Mouse (Mus musculus): ENCODE data around the gene Gucd1. TPM values are rescaled to one million over a fixed set of nuclear protein-coding genes. Genes with fewer than 3 reads are reported as not detected.

The Gucd1 gene
- total RNA-seq, 2 experiments from 2014 or later, result 50.4 to 52.1 TPM

DNA sequence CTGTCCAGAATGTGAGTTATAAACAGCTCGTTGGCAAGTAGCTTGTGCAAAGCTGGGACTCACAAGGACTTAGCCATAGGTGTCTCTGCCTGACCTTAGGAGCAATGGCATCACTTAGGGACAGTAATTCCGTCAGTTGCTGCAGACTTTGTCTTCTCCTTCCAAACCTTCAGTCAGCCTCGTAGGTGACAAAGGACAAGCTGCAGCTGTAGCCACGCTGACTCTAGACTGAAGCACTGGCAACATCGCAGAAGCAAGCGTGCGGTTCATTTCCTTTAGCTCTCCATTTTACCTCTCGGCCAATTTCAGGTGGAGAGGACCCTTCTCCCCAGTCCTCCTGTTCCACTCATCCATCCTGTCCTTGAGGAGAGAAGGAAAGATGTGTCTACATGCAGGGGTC lies 193.8 kb downstream of the Gucd1 start:
- DNase-seq, result no peak

DNA sequence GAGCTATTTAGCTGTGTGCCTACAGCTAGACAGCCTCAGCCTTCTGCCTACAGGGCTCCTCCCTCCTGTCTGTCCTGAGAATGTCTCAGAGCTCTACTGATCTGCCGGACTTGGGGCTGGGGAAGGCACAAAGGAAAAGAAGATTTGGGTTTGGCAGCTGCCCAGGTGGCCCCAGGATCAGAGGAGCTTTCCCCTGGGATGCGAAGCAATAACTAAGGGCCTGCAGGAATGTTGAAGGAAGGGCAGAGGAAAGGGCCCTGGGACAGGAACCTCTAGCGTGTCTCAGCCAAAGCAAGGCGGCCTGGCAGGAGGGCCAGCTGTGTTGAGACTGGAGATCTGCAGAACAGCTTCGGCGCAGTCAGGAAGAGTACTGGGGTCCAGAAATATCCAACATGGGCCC lies 194.8 kb downstream of the Gucd1 start:
- no peak for DNase-seq

DNA sequence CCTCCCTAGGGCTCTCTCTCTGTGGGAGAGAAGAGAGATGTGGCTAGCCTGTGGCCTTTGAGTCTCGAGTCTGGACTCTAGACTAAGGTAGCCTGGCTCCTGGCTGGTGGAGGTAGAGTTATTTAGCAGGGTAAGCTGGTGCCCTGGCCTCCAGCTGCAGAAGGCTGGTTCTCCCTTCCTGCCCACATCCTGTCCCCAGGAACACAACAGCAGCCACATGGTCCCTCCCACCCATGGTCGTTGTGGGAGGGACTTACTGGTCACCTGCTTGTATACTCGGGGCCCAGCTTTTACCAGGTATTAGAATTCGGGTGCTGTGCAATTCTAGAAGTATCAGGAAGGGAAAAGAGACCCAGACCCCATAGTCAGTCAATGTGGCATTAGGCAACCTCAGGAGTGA lies 197.5 kb downstream of the Gucd1 start:
- no peak for DNase-seq

DNA sequence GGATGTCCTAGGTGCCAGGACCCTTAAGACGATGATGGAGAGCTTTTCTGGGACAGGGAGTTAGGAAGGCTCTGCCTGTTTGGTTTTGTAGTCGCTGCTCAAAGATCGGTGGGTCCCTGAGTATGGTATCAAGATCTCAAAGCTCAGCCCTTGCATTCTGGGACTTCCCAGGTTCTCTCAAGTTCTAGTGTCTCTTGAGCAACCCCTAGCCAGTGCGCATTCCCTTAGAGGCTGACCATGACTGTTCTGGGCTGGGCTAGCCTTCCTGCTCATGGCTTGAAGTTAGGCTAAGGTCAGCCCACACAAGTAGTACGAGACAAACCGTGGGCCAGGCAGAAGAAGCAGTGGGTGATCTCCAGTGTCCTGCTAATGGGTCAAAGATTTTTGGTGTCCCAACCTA lies 199.6 kb downstream of the Gucd1 start:
- no peak for DNase-seq

DNA sequence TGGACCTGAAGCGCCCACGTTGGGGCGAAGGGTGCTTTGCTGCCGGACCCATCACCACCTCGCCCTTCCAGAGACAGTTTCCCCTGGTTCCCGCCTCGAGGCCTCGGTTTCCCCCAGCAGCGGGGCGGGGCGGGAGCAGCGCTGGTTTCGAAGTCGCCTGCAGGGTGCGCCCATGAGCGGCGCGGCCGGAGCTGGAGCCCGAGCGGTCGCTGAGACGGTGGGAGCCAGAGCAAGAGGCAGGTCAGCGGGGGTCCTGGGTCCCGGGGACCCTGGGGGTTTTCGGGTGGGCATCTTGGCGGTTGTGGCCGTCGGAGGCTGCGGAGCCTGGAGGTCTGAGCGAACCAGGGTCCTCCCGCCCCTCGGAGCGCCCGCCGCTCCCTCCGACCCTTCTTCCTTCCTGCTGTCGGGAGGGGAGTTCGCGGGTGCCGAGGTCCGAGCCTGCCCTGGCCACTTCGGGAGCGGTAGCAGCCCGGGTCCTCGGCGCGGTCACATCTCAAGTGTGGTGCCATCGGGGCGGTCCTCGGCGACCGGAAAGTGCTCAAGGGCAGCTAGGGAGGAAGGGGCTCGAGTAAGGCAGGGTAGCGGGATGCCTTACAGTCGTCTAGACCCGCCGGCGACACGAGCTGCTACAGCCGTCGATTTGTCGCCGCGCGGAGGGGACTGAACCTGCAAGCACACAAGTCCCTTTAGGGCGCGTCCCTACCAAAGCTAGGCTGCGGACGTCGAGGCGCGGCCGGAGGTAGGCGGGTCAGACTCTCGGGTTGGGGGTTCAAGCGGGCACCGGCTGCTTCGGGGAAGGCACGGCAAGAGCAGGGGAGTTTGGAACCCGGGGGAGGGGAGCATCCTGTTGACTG lies 200.6 kb downstream of the Gucd1 start:
- DNase-seq, result peak; percentile 60

DNA sequence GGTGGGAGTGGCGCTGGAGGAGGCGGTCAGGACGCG lies 201.1 kb downstream of the Gucd1 start, which contains the start of gene Adora2a:
Adora2a (plus strand) TSS at position 6 of the 36 bp plus-strand sequence.
- DNase-seq, result no peak

DNA sequence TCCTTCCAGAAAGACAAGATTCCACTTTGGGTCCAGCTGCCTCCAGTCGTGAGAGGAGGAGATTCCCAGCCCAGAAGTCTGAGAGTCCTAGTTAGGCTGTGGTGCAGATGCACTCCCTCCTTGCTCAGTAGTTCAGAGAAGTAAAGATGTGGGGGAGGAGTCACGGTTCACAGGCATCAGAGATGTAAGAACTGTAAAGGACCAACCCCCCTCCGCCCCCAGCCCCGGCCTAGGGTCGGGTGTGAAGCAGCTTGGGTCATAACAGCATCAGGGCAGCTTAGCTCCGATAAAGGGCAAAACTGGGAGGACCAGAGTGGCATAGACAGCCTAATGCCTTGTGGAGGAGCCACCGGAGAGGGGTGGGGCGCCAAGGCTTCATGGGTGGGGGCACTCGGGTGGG lies 201.3 kb downstream of the Gucd1 start:
- no peak for DNase-seq

DNA sequence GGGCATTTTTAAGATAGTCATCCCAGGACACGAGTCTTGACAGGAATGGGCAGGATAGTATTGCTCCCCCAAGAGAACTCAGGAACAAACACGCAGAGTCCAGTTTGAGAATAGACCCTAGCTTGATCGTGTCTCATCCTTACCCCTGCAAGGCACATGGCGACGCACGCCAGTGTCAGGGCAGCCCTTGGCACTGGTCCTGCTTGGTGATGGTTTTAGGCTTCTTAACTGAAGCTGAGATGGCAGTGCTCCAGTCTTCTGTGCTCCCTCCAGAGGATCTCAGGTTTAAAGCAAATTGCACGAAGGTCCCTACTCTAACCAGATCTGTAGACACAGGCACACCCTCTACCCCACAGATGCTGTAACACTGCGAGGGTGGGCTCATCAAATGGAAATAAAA lies 202.0 kb downstream of the Gucd1 start:
- DNase-seq, result no peak

DNA sequence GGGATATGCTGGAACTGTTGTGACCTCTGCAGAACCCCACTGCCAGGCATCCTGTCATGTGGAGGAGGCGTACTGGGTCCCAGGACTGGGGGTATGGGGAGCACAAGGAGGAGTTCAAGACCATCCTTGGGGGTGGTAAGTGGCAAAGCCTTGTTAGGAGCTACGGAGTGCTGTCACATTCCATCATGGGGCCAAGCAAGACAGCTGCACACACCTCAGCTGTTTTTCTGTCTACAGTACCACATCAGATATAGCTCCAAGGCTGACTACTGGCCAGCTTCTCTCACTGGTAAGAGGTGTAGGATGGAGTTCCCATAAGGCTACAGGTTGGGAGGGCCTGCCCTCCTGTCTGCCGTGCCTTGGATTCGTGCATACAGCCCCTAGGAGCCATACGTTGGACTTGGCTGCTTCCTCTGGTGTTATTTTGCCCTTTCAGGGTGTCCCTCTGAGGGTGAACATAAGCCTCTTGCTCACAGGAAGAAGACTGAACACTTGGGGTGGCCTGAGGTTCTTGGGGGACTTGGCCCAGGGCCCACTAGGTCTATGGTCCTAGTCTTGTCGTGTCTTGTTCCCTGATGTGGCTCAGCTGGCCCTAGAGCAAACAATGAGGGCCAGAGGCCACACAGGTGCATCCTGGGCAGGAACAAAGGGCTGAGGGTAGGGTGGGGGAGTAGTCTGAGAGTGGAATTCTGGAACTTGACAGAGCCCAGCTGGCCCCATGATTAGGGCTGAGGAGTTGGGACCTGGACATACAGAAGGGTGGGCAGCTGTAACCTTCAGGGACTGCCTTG lies 203.4 kb downstream of the Gucd1 start:
- peak; percentile 41 for DNase-seq

DNA sequence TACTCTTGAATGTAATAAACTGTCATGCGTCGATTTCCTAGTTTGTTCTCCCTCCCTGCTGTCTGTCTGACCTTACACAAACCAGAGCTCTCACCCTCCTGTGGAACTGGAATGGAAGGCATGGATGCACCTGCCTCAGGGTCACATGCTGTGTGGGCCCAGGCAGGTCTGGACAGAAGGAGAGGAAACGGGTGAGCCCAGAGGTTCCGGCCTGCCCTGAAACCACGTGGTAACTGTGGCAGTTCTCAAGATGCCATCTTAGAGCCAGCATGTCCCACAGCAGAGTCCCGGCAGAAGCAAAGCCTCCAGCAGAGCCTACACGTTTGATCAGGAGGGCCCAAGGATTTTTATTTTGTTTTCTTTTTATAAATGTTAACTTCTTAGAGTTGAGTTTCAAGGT lies 205.4 kb downstream of the Gucd1 start:
- no peak for DNase-seq

DNA sequence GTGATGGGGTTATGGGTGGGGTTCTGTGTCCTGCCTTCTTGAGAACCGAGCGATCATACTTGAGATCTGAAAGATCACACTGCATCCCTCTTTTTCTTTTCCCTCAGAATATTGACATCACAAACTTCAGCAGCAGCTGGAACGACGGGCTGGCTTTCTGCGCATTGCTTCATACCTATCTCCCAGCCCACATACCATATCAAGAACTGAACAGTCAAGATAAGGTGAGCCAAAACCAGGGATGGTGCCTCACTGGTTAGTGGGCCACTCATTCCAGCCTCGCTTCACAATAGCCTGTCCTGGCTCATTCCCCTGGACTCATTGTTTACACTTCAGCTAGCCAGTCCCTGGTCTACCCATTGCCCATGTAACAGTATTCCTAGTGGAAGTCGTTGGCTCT lies 210.6 kb downstream of the Gucd1 start:
- DNase-seq, result no peak

DNA sequence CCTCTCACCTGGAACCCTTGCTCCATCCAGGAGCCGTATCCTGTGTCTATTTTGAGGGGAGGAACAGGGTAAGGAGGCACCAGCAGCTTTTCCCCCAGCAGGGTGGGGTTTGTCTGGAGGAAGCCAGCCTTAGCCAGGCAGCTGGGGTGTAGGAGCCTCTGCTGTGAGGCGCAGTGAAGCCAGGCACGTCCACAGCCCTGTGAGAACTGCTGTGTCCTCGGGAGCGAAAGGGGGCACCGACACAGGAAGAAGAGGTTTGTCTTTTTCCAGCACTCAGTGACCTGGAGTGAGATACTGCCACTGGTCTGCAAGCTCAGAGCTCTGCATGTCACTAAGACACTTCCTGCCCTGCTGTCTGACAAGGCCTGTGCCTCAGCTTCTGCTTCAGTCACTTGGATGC lies 213.4 kb downstream of the Gucd1 start:
- DNase-seq, result no peak

DNA sequence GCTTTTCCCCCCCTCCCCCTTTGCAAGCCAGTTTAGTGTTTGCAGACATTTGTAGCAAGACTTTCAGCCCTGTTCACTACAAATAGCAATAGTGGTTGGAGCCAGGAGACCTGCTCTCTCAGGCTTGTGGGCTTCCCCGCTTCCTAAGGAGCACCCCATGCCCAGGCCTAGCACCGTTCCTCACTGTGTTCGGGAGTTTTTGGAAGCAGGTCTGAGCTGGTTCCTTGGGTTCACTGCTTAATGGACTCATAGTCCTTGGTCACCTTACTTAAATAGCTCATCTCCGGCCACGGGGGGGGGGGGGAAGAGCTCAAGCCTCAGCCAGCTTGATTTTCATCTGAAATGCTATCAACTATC lies 213.7 kb downstream of the Gucd1 start:
- DNase-seq, result no peak

DNA sequence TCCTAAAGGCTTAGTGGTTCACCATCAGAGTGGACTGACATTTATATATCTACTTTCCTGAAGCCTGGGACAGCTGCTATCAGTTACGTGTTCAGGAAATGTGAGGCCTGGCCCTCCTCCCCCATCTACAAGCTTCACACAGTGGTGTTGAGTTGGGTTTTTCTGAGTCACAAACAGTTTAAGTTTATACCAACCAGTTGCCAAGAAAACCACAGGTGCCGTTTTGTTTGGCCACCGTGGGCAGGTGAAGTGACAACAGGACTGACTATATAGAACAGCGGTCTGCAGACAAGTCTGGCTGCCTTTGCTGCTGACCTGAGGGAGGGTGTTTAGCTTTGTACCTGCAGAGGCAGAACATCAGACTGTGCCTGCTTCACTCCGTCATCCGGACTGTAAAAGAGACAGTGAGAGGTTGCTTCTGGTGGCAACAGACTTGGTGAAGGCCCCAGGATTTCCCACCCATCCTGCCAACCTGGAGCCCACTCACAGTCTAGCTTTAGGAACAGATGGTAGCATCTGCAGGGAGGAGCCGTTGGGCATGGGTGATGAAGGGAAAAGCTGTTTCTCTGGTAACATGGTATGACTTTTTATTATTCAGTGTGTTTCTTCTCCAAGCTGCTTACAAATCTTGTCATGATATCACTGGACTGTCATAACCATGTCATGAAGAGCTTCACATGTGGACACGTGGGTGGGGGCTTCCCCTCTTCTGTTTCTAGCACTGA lies 214.3 kb downstream of the Gucd1 start:
- DNase-seq, result no peak

DNA sequence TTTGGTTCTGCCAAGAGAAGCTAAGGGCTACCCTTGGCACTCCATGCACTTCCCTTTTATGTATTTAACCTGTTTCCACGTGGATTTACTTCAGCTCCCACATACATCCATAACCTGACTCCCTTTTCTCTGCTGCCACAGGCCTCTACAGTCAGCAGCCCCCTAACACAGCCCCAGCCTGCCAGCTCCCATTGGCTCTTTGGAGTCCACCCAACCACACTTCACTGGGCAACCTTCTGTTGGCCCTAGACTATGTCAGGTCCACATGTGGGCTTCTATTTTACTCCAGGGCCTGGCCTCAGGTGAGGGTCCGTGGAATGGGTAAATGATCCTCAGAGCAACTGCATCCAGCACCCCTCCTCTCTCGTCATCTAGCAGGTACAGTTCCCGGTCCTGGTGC lies 215.2 kb downstream of the Gucd1 start:
- no peak for DNase-seq

DNA sequence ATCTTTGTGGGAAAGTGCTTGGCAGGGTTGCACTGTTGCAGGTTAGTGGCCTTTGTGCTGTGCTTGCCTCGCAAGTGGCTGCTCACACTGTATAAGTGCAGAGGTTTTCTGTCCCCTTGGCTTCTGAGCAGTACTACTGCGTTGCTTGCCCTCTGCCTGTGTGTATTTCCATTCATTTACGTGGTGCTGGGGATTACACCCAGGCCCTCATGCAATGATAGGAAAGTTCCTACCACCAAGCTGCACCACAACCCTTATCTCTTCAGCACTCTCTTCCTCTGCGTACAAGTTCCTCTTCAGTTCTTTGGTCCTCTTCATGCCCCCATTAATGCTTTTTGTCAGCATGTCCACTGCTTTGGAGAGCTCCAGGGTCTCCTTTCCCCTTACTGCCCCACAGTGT lies 215.8 kb downstream of the Gucd1 start:
- DNase-seq, result no peak

DNA sequence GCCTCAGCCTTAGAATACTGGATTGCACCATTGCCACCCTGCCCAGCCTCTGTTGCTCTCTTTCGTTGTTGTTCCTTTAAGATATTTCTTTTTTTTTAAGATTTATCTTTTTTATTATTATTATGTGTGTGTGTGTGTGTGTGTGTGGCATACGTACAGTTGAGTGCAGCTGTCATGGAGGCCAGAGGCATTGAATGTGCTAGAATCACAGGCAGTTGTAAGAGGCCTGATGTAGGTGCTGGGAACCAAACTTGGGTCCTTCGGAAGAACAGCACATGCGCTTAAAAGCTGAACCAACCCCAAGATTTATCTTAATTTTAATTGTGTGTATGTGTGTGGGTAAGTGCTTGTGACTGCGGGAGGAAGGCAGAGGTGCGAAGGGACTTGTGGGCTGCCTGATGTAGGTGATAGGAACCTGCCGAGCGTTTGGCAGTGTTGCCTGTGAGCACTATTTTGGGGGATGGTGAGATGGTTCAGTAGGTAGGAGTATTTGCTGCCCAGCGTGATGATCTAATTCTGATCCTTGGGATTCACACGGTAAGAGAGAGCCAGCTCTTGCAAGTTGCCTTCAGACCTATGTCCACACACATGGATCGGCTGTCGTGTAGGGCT lies 216.5 kb downstream of the Gucd1 start:
- no peak for DNase-seq

Other genes with a start within 250 kb of the Gucd1 start
- gene Adora2a, start 201.1 kb downstream of the Gucd1 start, total RNA-seq (2021), result 1 to 10 TPM; 1.0 to 1.4 TPM
- not detected for gene Upb1, start 116.9 kb downstream of the Gucd1 start, total RNA-seq (2021)
- gene Snrpd3, start 421 bp downstream of the Gucd1 start, total RNA-seq (2021), result 10 to 100 TPM; 67.4 to 70.3 TPM
- gene Lrrc75b, start 42.4 kb upstream of the Gucd1 start, total RNA-seq (2021), result under 1 TPM; 0.26 to 0.38 TPM
- gene Ggt1, start 43.6 kb upstream of the Gucd1 start, total RNA-seq (2021), result under 1 TPM in 1 of 2 experiments, not detected in 1; 0.64 TPM
- 1 to 10 TPM; 4.9 to 5.3 TPM for gene Ggt5, start 71.4 kb upstream of the Gucd1 start, total RNA-seq (2021)
- gene Susd2, start 126.0 kb upstream of the Gucd1 start, total RNA-seq (2021), result 1 to 10 TPM; 1.3 to 1.8 TPM
- gene Cabin1, start 246.4 kb upstream of the Gucd1 start, total RNA-seq (2021), result 1 to 10 TPM; 8.3 to 8.8 TPM